Mouse (Mus musculus): ENCODE results near the gene 1700020D05Rik. TPM values are rescaled to one million over a fixed set of nuclear protein-coding genes. Genes with fewer than 3 reads are reported as not detected.

The 1700020D05Rik gene
- polyA plus RNA-seq, 1 experiment from 2014 or later = 0.34 TPM

DNA sequence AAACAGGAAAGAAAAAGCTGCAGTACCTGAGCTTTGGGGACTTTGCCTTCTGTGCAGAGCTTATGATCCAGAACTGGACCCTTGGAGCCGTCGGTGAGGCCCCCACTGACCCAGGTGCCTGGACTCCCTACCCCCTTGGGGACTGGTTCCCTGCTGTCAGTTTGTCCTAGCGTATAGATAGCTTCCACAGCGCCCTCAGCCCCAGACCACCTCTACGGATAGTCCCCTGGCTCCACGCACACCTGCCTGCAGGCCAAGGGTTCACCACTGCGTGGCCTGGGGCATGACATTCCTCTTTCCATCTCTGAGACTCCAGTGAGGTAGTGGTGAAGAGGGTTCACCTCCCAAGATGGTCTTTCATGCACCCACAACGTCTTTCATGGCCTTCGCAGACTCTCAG is 40.4 kb downstream of the 1700020D05Rik start:
- H3K9ac ChIP-seq (ENCODE audit: low read depth, low read length) = no peak overlapping the region
- no peak overlapping the region for H3K4me3 ChIP-seq (ENCODE audit: low read depth, low read length)
- no peaks in the 10 kb centered on the region for H3K36me3 ChIP-seq (ENCODE audit: control insufficient read depth, insufficient read depth, low read length)
- ATAC-seq (ENCODE audit: low FRiP score) (no peak), DNase-seq (ENCODE audit: low spot score) (no peak)
- WGBS = 91% methylated on average over 9 of the region's 9 CpGs
- H3K27ac ChIP-seq (ENCODE audit: low read depth, low read length) = no peak overlapping the region
- H3K9me3 ChIP-seq (ENCODE audit: control insufficient read depth, low read length) = no peaks in the 10 kb centered on the region
- H3K4me2 ChIP-seq (replicated peaks; ENCODE audit: low read depth, low read length) = no peak overlapping the region
- no peaks in the 10 kb centered on the region; the same call in 1 of the 2 replicates for H3K27me3 ChIP-seq (ENCODE audit: control insufficient read depth, insufficient read depth, low read length)
- peaks cover 9% of the 10 kb centered on the region; the same call in 1 of the 2 replicates for H3K4me1 ChIP-seq (replicated peaks; ENCODE audit: control insufficient read depth, insufficient read depth, low read length)

DNA sequence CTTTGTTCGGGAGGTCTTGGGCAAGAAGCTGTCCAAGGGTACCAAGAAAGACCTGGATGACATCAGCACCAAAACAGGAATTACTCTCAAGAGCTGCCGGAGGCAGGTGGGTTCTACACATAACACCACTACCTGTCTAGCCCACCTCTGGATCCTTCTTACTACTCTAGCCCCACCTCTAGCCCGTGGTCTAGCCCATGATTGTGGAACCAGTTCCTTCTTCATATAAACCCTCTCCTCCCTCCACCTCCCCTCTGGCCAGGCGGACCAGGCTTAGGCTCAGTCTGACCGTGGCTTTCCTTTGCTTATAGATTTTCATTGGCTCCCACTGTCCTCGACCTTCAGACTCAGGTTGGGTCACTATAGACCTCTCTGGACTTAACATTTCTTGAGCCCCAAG is 42.2 kb downstream of the 1700020D05Rik start:
- Histone ChIP-seq H3K36me3 (ENCODE audit: control insufficient read depth, insufficient read depth, low read length) (no peaks in the 10 kb centered on the region), H3K9ac (ENCODE audit: low read depth, low read length) (no peak overlapping the region; the same call in 1 of the 2 replicates), H3K27me3 (ENCODE audit: control insufficient read depth, insufficient read depth, low read length) (no peaks in the 10 kb centered on the region; the same call in 1 of the 2 replicates), H3K4me2 (replicated peaks; ENCODE audit: low read depth, low read length) (peak overlapping the region; percentile 91), H3K9me3 (ENCODE audit: control insufficient read depth, low read length) (no peaks in the 10 kb centered on the region), H3K27ac (ENCODE audit: low read depth, low read length) (no peak overlapping the region), H3K4me1 (replicated peaks; ENCODE audit: control insufficient read depth, insufficient read depth, low read length) (peaks cover 9% of the 10 kb centered on the region; the same call in 1 of the 2 replicates), H3K4me3 (ENCODE audit: low read depth, low read length) (peak overlapping the region; percentile 80)
- 91% methylated on average over 6 of the region's 6 CpGs for WGBS
- ATAC-seq (ENCODE audit: low FRiP score) (no peak), DNase-seq (ENCODE audit: low spot score) (no peak)

DNA sequence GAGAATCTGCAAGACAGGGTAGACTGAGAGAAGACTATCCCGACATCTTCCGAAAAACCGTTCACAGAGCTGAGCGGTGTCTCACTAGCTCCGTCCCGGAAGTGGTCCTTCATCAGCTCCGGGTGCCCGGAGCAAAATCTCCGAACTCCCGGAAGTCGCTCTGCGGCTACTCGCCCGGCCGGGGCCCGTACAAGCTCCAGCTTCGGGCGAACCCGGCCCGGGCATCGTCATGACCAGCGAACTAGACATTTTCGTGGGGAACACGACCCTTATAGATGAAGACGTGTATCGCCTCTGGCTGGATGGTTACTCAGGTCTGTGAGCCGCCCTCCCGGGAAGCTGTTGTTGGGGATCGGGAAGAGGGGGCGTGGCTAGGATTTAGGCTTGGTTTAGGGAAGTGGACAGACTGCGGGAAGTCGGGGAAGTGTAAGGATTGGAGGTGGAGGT is 43.1 kb downstream of the 1700020D05Rik start, which contains the start of gene Fibp:
Gene Fibp (plus strand): TSS at position 151 of the 447 bp plus-strand sequence.
- H3K9ac ChIP-seq (ENCODE audit: low read depth, low read length) = peak within 1 kb of the TSS; percentile 78
- H3K4me1 ChIP-seq (replicated peaks; ENCODE audit: control insufficient read depth, insufficient read depth, low read length) = peaks cover 14% of the 10 kb centered on the region
- under 1% methylated on average over 31 of the region's 32 CpGs for WGBS

DNA sequence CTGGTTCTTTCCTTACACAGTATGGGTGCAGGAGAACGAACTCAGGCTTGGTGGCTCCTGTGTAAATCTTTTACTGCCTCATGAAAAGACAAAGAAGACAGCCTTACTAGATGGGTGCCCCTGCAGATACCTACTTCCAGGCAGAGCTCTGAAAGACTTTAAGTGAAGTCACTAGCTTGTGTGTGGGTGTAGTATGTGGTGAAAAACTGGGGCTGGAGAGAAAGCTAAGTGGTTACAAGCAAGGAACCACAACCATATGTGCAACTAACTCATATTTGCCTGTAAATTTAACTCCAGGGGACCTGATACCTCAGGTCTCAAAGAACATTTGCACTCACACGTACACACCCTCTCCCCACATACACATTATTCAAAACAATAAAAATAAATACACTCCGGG is 43.7 kb downstream of the 1700020D05Rik start:
- peak overlapping the region; percentile 91 for H3K4me2 ChIP-seq (replicated peaks; ENCODE audit: low read depth, low read length)
- peak overlapping the region; percentile 80 for H3K4me3 ChIP-seq (ENCODE audit: low read depth, low read length)
- no peak for ATAC-seq (ENCODE audit: low FRiP score)
- H3K36me3 ChIP-seq (ENCODE audit: control insufficient read depth, insufficient read depth, low read length) = no peaks in the 10 kb centered on the region
- no peaks in the 10 kb centered on the region; the same call in 1 of the 2 replicates for H3K27me3 ChIP-seq (ENCODE audit: control insufficient read depth, insufficient read depth, low read length)
- no peak overlapping the region for H3K27ac ChIP-seq (ENCODE audit: low read depth, low read length)
- 30% methylated on average over 3 of the region's 3 CpGs for WGBS
- DNase-seq (ENCODE audit: low spot score) = no peak
- no peaks in the 10 kb centered on the region for H3K9me3 ChIP-seq (ENCODE audit: control insufficient read depth, low read length)
- H3K4me1 ChIP-seq (replicated peaks; ENCODE audit: control insufficient read depth, insufficient read depth, low read length) = peaks cover 18% of the 10 kb centered on the region
- peak overlapping the region; percentile 78 for H3K9ac ChIP-seq (ENCODE audit: low read depth, low read length)

More for the DNA sequence above, 43.1 kb downstream of the 1700020D05Rik start, which contains the start of gene Fibp:
- H3K9me3 ChIP-seq (ENCODE audit: control insufficient read depth, low read length) = no peaks in the 10 kb centered on the region
- DNase-seq (ENCODE audit: low spot score) (peak; percentile 94), ATAC-seq (ENCODE audit: low FRiP score) (peak; percentile 34; the same call in 1 of the 2 replicates)
- H3K4me3 ChIP-seq (ENCODE audit: low read depth, low read length) = peak within 1 kb of the TSS; percentile 80
- no peaks in the 10 kb centered on the region for H3K36me3 ChIP-seq (ENCODE audit: control insufficient read depth, insufficient read depth, low read length)
- H3K4me2 ChIP-seq (replicated peaks; ENCODE audit: low read depth, low read length) = peak within 1 kb of the TSS; percentile 91
- peak within 1 kb of the TSS; percentile 42 for H3K27ac ChIP-seq (ENCODE audit: low read depth, low read length)
- H3K27me3 ChIP-seq (ENCODE audit: control insufficient read depth, insufficient read depth, low read length) = no peaks in the 10 kb centered on the region; the same call in 1 of the 2 replicates

DNA sequence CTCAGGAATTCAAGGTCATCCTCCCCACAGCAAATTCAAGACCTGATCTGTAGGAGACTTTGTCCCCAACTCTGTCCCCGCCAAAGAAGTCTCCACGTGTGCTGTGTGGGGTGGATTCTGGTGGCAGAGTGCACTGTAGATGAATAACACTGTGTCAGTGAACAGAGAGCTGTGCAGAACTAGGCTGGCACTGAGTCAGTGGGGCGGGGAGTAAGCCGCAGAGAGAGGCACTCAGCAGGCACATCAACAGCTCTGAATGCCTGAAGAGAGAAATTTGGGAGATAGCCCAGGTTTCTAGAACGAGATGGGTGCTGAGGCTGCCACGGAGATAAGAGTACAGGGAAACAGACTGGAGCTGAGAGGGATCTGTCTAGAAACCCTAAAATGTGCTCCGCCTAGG is 44.6 kb downstream of the 1700020D05Rik start:
- DNase-seq (ENCODE audit: low spot score) = no peak
- Histone ChIP-seq H3K4me3 (ENCODE audit: low read depth, low read length) (no peak overlapping the region), H3K4me1 (replicated peaks; ENCODE audit: control insufficient read depth, insufficient read depth, low read length) (peaks cover 14% of the 10 kb centered on the region), H3K36me3 (ENCODE audit: control insufficient read depth, insufficient read depth, low read length) (no peaks in the 10 kb centered on the region), H3K4me2 (replicated peaks; ENCODE audit: low read depth, low read length) (no peak overlapping the region), H3K27me3 (ENCODE audit: control insufficient read depth, insufficient read depth, low read length) (no peaks in the 10 kb centered on the region; the same call in 1 of the 2 replicates), H3K27ac (ENCODE audit: low read depth, low read length) (no peak overlapping the region), H3K9me3 (ENCODE audit: control insufficient read depth, low read length) (no peaks in the 10 kb centered on the region), H3K9ac (ENCODE audit: low read depth, low read length) (no peak overlapping the region)
- ATAC-seq (ENCODE audit: low FRiP score) = no peak
- 69% methylated on average over 7 of the region's 7 CpGs for WGBS

DNA sequence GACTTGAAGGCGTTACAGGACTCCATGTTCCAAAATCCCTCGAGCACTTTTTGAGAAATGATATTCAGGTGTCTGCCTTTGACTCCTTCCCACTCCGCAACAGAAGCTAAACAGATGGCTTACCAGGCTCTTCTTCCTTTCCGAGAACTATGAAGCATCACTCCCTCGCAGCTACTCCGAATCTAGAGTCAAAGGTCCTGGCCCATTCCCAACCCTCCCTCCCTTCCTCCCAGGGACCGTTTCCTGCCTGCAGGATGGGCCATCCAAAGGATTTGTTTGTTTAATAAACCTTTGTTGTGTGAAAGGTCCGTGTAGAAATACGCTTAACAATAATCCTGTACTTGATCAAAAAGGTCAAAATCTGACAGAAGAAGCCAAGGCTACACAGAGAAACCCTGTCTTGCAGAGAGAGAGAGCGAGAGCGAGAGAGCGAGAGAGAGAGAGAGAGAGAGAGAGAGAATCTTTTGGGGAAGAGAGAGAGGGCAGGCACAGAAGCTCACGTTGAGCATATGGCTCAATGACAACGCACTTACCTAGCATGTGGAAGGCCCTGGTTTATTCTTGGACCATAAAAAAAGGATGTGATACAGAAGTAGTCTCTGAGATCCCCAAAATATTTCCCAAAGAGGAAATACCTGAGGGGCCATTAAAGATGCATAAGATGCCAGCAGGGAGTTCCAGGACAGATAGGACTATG is 45.7 kb downstream of the 1700020D05Rik start, which contains the start of gene Ccdc85b:
Gene Ccdc85b (minus strand): TSS at position 149 of the 697 bp plus-strand sequence.
- no peaks in the 10 kb centered on the region for H3K36me3 ChIP-seq (ENCODE audit: control insufficient read depth, insufficient read depth, low read length)
- peak; percentile 17; the same call in 1 of the 2 replicates for ATAC-seq (ENCODE audit: low FRiP score)
- H3K27me3 ChIP-seq (ENCODE audit: control insufficient read depth, insufficient read depth, low read length) = no peaks in the 10 kb centered on the region; the same call in 1 of the 2 replicates
- peak within 1 kb of the TSS; percentile 85 for H3K9ac ChIP-seq (ENCODE audit: low read depth, low read length)
- peak within 1 kb of the TSS; percentile 89 for H3K27ac ChIP-seq (ENCODE audit: low read depth, low read length)
- peaks cover 14% of the 10 kb centered on the region for H3K4me1 ChIP-seq (replicated peaks; ENCODE audit: control insufficient read depth, insufficient read depth, low read length)
- DNase-seq (ENCODE audit: low spot score) = no peak
- no peaks in the 10 kb centered on the region for H3K9me3 ChIP-seq (ENCODE audit: control insufficient read depth, low read length)
- H3K4me2 ChIP-seq (replicated peaks; ENCODE audit: low read depth, low read length) = peak within 1 kb of the TSS; percentile 99
- WGBS = 21% methylated on average over 14 of the region's 14 CpGs
- peak within 1 kb of the TSS; percentile 73 for H3K4me3 ChIP-seq (ENCODE audit: low read depth, low read length)

DNA sequence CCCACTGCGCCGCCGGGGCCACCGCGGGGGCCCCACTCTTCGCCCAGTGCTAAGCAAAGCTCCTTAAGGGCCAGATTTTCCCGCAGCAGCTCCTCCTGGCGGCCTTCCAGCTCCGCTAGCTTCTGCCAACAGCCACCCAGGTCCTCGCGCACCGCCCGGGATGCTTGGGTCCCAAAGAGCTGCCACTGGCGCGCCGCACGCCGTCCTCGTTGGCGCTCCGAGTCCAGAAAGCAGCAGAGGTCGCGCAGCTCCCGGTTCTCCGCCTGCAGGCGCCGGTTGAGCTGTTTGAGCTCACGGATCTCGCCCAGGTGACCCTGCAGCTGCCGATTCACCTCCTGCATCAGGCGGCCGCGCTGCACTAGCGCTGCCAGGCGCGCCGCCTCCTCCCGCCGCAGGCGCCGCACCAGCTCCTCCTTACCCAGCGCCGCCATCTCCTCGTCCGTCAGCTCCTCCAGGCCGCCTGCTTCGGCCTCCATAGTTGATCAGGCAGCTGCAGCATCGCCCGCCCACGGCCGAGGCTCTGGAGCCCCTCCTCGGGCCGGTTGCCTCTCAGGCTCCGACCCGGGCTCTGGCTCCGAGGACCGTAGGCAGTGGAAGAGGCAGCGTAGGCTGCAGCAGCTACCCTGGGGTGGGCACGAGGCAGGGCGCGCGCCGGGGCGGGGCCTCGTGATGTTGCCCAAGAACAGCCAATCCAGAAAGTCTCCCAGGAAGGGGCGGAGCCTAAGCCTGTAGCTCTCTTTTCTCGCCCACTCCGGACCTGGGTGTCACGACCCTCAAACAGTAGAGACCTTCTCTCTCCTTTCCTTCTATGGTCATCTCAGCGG is 46.5 kb downstream of the 1700020D05Rik start:
- Histone ChIP-seq H3K4me1 (replicated peaks; ENCODE audit: control insufficient read depth, insufficient read depth, low read length) (peaks cover 14% of the 10 kb centered on the region), H3K4me3 (ENCODE audit: low read depth, low read length) (peak overlapping the region; percentile 73), H3K9me3 (ENCODE audit: control insufficient read depth, low read length) (no peaks in the 10 kb centered on the region), H3K27ac (ENCODE audit: low read depth, low read length) (peak overlapping the region; percentile 89), H3K4me2 (replicated peaks; ENCODE audit: low read depth, low read length) (peak overlapping the region; percentile 99), H3K36me3 (ENCODE audit: control insufficient read depth, insufficient read depth, low read length) (no peaks in the 10 kb centered on the region), H3K9ac (ENCODE audit: low read depth, low read length) (peak overlapping the region; percentile 85), H3K27me3 (ENCODE audit: control insufficient read depth, insufficient read depth, low read length) (no peaks in the 10 kb centered on the region; the same call in 1 of the 2 replicates)
- under 1% methylated on average over 70 of the region's 70 CpGs for WGBS
- DNase-seq (ENCODE audit: low spot score) (peak; percentile 97), ATAC-seq (ENCODE audit: low FRiP score) (peak; percentile 93)

DNA sequence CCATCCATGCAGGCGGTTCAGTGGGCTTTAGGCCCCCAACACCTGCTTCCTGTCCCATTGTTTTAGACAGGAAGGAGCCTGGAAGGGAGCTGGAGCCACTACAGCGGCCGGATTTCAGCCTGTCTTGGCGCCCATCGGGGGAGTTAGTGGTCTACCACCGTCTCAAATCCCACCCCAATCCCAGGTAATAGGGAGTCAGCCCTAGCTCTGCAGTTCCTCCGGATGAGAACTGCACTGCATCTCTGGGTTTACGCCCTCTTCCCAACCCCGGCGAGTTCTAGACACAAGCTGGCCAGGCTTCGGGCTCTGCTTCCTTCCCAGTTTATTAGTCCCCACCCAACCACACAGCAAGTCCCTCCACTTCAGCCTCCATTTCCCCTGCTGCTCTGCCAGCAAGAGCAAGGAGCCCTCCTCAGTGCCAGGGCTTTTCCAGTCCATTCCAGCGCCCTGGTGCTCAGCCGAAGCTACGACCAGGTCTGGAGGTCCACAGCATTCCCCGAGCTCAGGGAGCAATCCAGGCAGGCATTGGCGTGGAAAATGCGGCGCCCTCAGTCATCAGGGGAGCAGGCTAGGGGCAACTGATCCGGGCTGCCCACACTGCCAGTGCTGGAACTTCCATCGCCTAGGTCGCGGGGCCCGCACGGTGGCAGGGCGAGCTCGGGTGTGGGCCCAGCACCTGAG is 47.2 kb downstream of the 1700020D05Rik start:
- H3K4me2 ChIP-seq (replicated peaks; ENCODE audit: low read depth, low read length) = peak overlapping the region; percentile 99
- ATAC-seq (ENCODE audit: low FRiP score) (peak; percentile 5; the same call in 1 of the 2 replicates), DNase-seq (ENCODE audit: low spot score) (no peak)
- H3K36me3 ChIP-seq (ENCODE audit: control insufficient read depth, insufficient read depth, low read length) = no peaks in the 10 kb centered on the region
- WGBS = 7% methylated on average over 26 of the region's 26 CpGs
- peaks cover 13% of the 10 kb centered on the region for H3K4me1 ChIP-seq (replicated peaks; ENCODE audit: control insufficient read depth, insufficient read depth, low read length)
- H3K27me3 ChIP-seq (ENCODE audit: control insufficient read depth, insufficient read depth, low read length) = no peaks in the 10 kb centered on the region; the same call in 1 of the 2 replicates
- H3K4me3 ChIP-seq (ENCODE audit: low read depth, low read length) = peak overlapping the region; percentile 73
- H3K9ac ChIP-seq (ENCODE audit: low read depth, low read length) = peak overlapping the region; percentile 85
- no peaks in the 10 kb centered on the region for H3K9me3 ChIP-seq (ENCODE audit: control insufficient read depth, low read length)
- H3K27ac ChIP-seq (ENCODE audit: low read depth, low read length) = peak overlapping the region; percentile 89

All from hindbrain, embryonic 11.5 days (tissue).